Mouse (Mus musculus) limb, embryonic 14.5 days (tissue): ENCODE measurements at regions not wholly inside any gene's neighbourhood (a gene's known extent, or its start where the extent isn't known, plus 50 kb on each side); places are given as distances from the start of the nearest gene placed in this dataset.
A peak's percentile ranks its signal among the peaks of the same experiment; 100 is the strongest.

Source experiments
- ATAC-seq: fragments of 200-750 bp; cut with Nextera tagmentation; 2 replicates; pipeline ENCODE4 v1.8.0; 2017; ENCODE audit warnings: low read depth, moderate number of reproducible peaks, moderate TSS enrichment; ENCODE audit not compliant: low FRiP score
- DNase-seq: peaks from one replicate; pipeline ENCODE4 v3.0.0-alpha.2; 2015; ENCODE audit warnings: low spot score
- H3K27ac ChIP-seq: fragments of 300-500 bp; sonication (generic); replicated peaks from 2 replicates; pipeline ENCODE4 v1.5.1; 2014; ENCODE audit warnings: low read depth, mild to moderate bottlenecking, low read length, moderate library complexity, mixed read lengths
- H3K27me3 ChIP-seq: fragments of 300-500 bp; sonication (generic); 2 replicates; pipeline ENCODE4 v1.6.1; 2014; ENCODE audit warnings: low read length, mixed read lengths; ENCODE audit not compliant: control insufficient read depth, insufficient read depth
- H3K36me3 ChIP-seq: fragments of 300-500 bp; sonication (generic); 2 replicates; pipeline ENCODE4 v1.6.1; 2014; ENCODE audit warnings: mild to moderate bottlenecking, low read length, moderate library complexity, mixed read lengths; ENCODE audit not compliant: control insufficient read depth, insufficient read depth
- H3K4me1 ChIP-seq: fragments of 300-500 bp; sonication (generic); 2 replicates; pipeline ENCODE4 v1.6.1; 2014; ENCODE audit warnings: antibody characterized with exemption, low read length, mixed read lengths; ENCODE audit not compliant: control insufficient read depth, insufficient read depth
- H3K4me2 ChIP-seq: fragments of 300-500 bp; sonication (generic); replicated peaks from 2 replicates; pipeline ENCODE4 v1.6.1; 2014; ENCODE audit warnings: low read depth, mild to moderate bottlenecking, low read length, moderate library complexity; ENCODE audit not compliant: severe bottlenecking
- H3K4me3 ChIP-seq: fragments of 300-500 bp; sonication (generic); replicated peaks from 2 replicates; pipeline ENCODE4 v1.5.1; 2014; ENCODE audit warnings: low read length
- H3K9ac ChIP-seq: fragments of 300-500 bp; sonication (generic); 2 replicates; pipeline ENCODE4 v1.6.1; 2014; ENCODE audit warnings: mild to moderate bottlenecking, low read depth, low read length, moderate library complexity; ENCODE audit not compliant: severe bottlenecking
- H3K9me3 ChIP-seq: fragments of 300-500 bp; sonication (generic); 2 replicates; pipeline ENCODE4 v1.6.1; 2016; ENCODE audit warnings: low read length; ENCODE audit not compliant: control insufficient read depth
- POLR2A ChIP-seq: fragments of 200-500 bp; IDR thresholded peaks from 2 replicates; pipeline ENCODE4 v1.8.0; 2012; ENCODE audit warnings: inconsistent platforms, mild to moderate bottlenecking, moderate library complexity, borderline replicate concordance; ENCODE audit not compliant: insufficient read depth, insufficient read length; ENCODE audit errors: extremely low read depth
- WGBS: fragments of 180-500 bp; shearing (Covaris S2); extraction: QIAGEN DNeasy Blood & Tissue Kit; methylation state at CpG from one replicate; pipeline ENCODE4 v1.1.7; 2014; 5-methylcytosine and 5-hydroxymethylcytosine counted together

GRCm38 (mm10) chr19:6611921-6612320 lies 69.1 kb upstream of the Slc22a12 start:
- Histone ChIP-seq H3K9me3 (no peaks in the 10 kb centered on the region), H3K36me3 (no peaks in the 10 kb centered on the region), H3K4me1 (peaks cover 6% of the 10 kb centered on the region; the same call in 1 of the 2 replicates), H3K9ac (no peak overlapping the region), H3K27ac (no peak overlapping the region), H3K27me3 (no peaks in the 10 kb centered on the region), H3K4me3 (no peak overlapping the region), H3K4me2 (no peak overlapping the region)
- WGBS: 45% methylated on average over 5 of the region's 5 CpGs
- TF ChIP-seq POLR2A: no peak
- ATAC-seq (peak; percentile 74), DNase-seq (peak; percentile 53)

- ATAC-seq: no peak
- Histone ChIP-seq H3K27ac (no peak overlapping the region), H3K4me2 (no peak overlapping the region), H3K27me3 (no peaks in the 10 kb centered on the region), H3K9me3 (no peaks in the 10 kb centered on the region), H3K9ac (no peak overlapping the region), H3K4me3 (no peak overlapping the region), H3K36me3 (no peaks in the 10 kb centered on the region), H3K4me1 (peaks cover 6% of the 10 kb centered on the region; the same call in 1 of the 2 replicates)
- no peak for DNase-seq
- TF ChIP-seq POLR2A: no peak
- 75% methylated on average over 5 of the region's 5 CpGs for WGBS
Measured at GRCm38 (mm10) chr19:6610715-6611114, 67.9 kb upstream of the Slc22a12 start.

GRCm38 (mm10) chr19:6610051-6610450 lies 67.2 kb upstream of the Slc22a12 start:
- no peak for ATAC-seq
- H3K4me3 ChIP-seq: no peak overlapping the region
- no peaks in the 10 kb centered on the region for H3K36me3 ChIP-seq
- WGBS: 58% methylated on average over 8 of the region's 8 CpGs
- H3K4me1 ChIP-seq: peaks cover 6% of the 10 kb centered on the region; the same call in 1 of the 2 replicates
- DNase-seq: no peak
- TF ChIP-seq POLR2A: no peak
- no peak overlapping the region for H3K9ac ChIP-seq
- no peak overlapping the region for H3K27ac ChIP-seq
- no peaks in the 10 kb centered on the region for H3K9me3 ChIP-seq
- no peaks in the 10 kb centered on the region for H3K27me3 ChIP-seq
- no peak overlapping the region for H3K4me2 ChIP-seq

- H3K36me3 ChIP-seq: no peaks in the 10 kb centered on the region
- H3K27me3 ChIP-seq: no peaks in the 10 kb centered on the region
- no peak overlapping the region for H3K27ac ChIP-seq
- H3K4me2 ChIP-seq: no peak overlapping the region
- H3K4me1 ChIP-seq: peaks cover 6% of the 10 kb centered on the region; the same call in 1 of the 2 replicates
- no peak for TF ChIP-seq POLR2A
- ATAC-seq (no peak), DNase-seq (no peak)
- no peak overlapping the region for H3K9ac ChIP-seq
- no peaks in the 10 kb centered on the region for H3K9me3 ChIP-seq
- 74% methylated on average over 2 of the region's 2 CpGs for WGBS
- no peak overlapping the region for H3K4me3 ChIP-seq
Measured at GRCm38 (mm10) chr19:6607501-6607900, 64.7 kb upstream of the Slc22a12 start.

GRCm38 (mm10) chr19:6606667-6607066 lies 63.8 kb upstream of the Slc22a12 start:
- no peak overlapping the region; the same call in 1 of the 2 replicates for H3K27ac ChIP-seq

GRCm38 (mm10) chr19:6604702-6605101 lies 61.9 kb upstream of the Slc22a12 start:
- Histone ChIP-seq H3K36me3 (no peaks in the 10 kb centered on the region), H3K9me3 (no peaks in the 10 kb centered on the region), H3K4me2 (no peak overlapping the region), H3K4me3 (no peak overlapping the region), H3K27ac (no peak overlapping the region), H3K9ac (no peak overlapping the region), H3K27me3 (no peaks in the 10 kb centered on the region), H3K4me1 (no peaks in the 10 kb centered on the region; the same call in 1 of the 2 replicates)
- DNase-seq (no peak), ATAC-seq (no peak)
- WGBS: 63% methylated on average over 8 of the region's 8 CpGs
- no peak for TF ChIP-seq POLR2A

More at GRCm38 (mm10) chr19:6606667-6607066, 63.8 kb upstream of the Slc22a12 start:
- 72% methylated on average over 7 of the region's 7 CpGs for WGBS
- TF ChIP-seq POLR2A: no peak
- Histone ChIP-seq H3K4me1 (peaks cover 6% of the 10 kb centered on the region; the same call in 1 of the 2 replicates), H3K9me3 (no peaks in the 10 kb centered on the region), H3K4me2 (no peak overlapping the region), H3K4me3 (no peak overlapping the region), H3K27me3 (no peaks in the 10 kb centered on the region), H3K9ac (no peak overlapping the region), H3K36me3 (no peaks in the 10 kb centered on the region)
- DNase-seq (peak; percentile 14), ATAC-seq (no peak)
